Mouse (Mus musculus) intestine, embryonic 14.5 days (tissue): ENCODE results near the gene Tlr9. TPM values are rescaled to one million over a fixed set of nuclear protein-coding genes. Genes with fewer than 3 reads are reported as not detected.

ENCODE experiments used
- ATAC-seq: fragments of 200-750 bp; cut with Nextera tagmentation; replicated peaks from 2 replicates; pipeline ENCODE4 v1.8.0; 2017; ENCODE audit warnings: low read depth, moderate number of reproducible peaks, moderate TSS enrichment, moderate library complexity; ENCODE audit not compliant: low FRiP score, low TSS enrichment
- DNase-seq: peaks from one replicate; pipeline ENCODE4 v3.0.0-alpha.2; 2018; ENCODE audit warnings: low spot score
- H3K27ac ChIP-seq: fragments of 300-500 bp; sonication (generic); 2 replicates; pipeline ENCODE4 v1.5.1; 2014; ENCODE audit warnings: low read depth, mild to moderate bottlenecking, control low read depth
- H3K27me3 ChIP-seq: fragments of 300-500 bp; sonication (generic); replicated peaks from 2 replicates; pipeline ENCODE4 v1.6.1; 2014; ENCODE audit warnings: low read length, control low read depth; ENCODE audit not compliant: control insufficient read depth, insufficient read depth
- H3K36me3 ChIP-seq: fragments of 300-500 bp; sonication (generic); 2 replicates; pipeline ENCODE4 v1.6.1; 2014; ENCODE audit warnings: low read length, control low read depth; ENCODE audit not compliant: control insufficient read depth, insufficient read depth
- H3K4me1 ChIP-seq: fragments of 300-500 bp; sonication (generic); replicated peaks from 2 replicates; pipeline ENCODE4 v1.6.1; 2014; ENCODE audit warnings: low read length, control low read depth, mixed read lengths; ENCODE audit not compliant: control insufficient read depth, insufficient read depth
- H3K4me2 ChIP-seq: fragments of 300-500 bp; sonication (generic); 2 replicates; pipeline ENCODE4 v1.6.1; 2014; ENCODE audit warnings: low read length
- H3K4me3 ChIP-seq: fragments of 300-500 bp; sonication (generic); 2 replicates; pipeline ENCODE4 v1.5.1; 2014; ENCODE audit warnings: low read depth, low read length, control low read depth, mixed read lengths
- H3K9ac ChIP-seq: fragments of 300-500 bp; sonication (generic); 2 replicates; pipeline ENCODE4 v1.6.1; 2014; ENCODE audit warnings: mild to moderate bottlenecking, low read length
- H3K9me3 ChIP-seq: fragments of 300-500 bp; sonication (generic); 2 replicates; pipeline ENCODE4 v1.6.1; 2016; ENCODE audit warnings: low read length, control low read depth; ENCODE audit not compliant: control insufficient read depth
- WGBS: fragments of 180-500 bp; shearing (Covaris S2); extraction: QIAGEN DNeasy Blood & Tissue Kit; methylation state at CpG from one replicate; pipeline ENCODE4 v1.1.7; 2014; 5-methylcytosine and 5-hydroxymethylcytosine counted together
- microRNA counts: library from miRNA; unstranded; fragments of <30 nt; microRNA quantifications from one replicate; lab custom pipeline; 2016
- microRNA-seq: library from miRNA; unstranded; fragments of <30 nt; microRNA quantifications from one replicate; pipeline ENCODE4, GENCODE M21; 2016
- polyA plus RNA-seq: library from polyadenylated mRNA; unstranded; fragments of >200 nt; fragmentation: Nextera tagmentation; extraction: Ambion mirVana; gene quantifications from 2 replicates; pipeline ENCODE4 v1.2.1, GENCODE M21; 2014

Gene Tlr9
- polyA plus RNA-seq, 1 experiment from 2014 or later: 0.08 TPM

GRCm38 (mm10) chr9:106273276-106273675 is 50.9 kb downstream of the Tlr9 start:
- Histone ChIP-seq H3K4me2 (no peak overlapping the region), H3K9ac (no peak overlapping the region), H3K4me1 (peaks cover 17% of the 10 kb centered on the region), H3K36me3 (no peaks in the 10 kb centered on the region), H3K9me3 (no peaks in the 10 kb centered on the region), H3K27ac (no peak overlapping the region), H3K27me3 (no peaks in the 10 kb centered on the region), H3K4me3 (no peak overlapping the region)
- DNase-seq (no peak), ATAC-seq (no peak)
- WGBS: 89% methylated on average over 12 of the region's 12 CpGs

- H3K9me3 ChIP-seq: no peaks in the 10 kb centered on the region
- 55% methylated on average over 4 of the region's 4 CpGs for WGBS
- no peak overlapping the region for H3K4me2 ChIP-seq
- H3K36me3 ChIP-seq: no peaks in the 10 kb centered on the region
- no peak for ATAC-seq
- peaks cover 12% of the 10 kb centered on the region for H3K4me1 ChIP-seq
- H3K27me3 ChIP-seq: no peaks in the 10 kb centered on the region
- no peak overlapping the region for H3K9ac ChIP-seq
- no peak for DNase-seq
- no peak overlapping the region for H3K27ac ChIP-seq
- H3K4me3 ChIP-seq: no peak overlapping the region
These were observed 51.4 kb downstream of the Tlr9 start for GRCm38 (mm10) chr9:106273791-106274190.

GRCm38 (mm10) chr9:106274652-106275180 is 52.3 kb downstream of the Tlr9 start:
- no peaks in the 10 kb centered on the region for H3K9me3 ChIP-seq
- no peak overlapping the region for H3K4me3 ChIP-seq
- no peaks in the 10 kb centered on the region for H3K27me3 ChIP-seq
- H3K27ac ChIP-seq: no peak overlapping the region
- H3K4me1 ChIP-seq: peaks cover 6% of the 10 kb centered on the region
- DNase-seq (no peak), ATAC-seq (no peak)
- 82% methylated on average over 8 of the region's 8 CpGs for whole genome bisulfite sequencing
- no peak overlapping the region for H3K4me2 ChIP-seq
- H3K9ac ChIP-seq: no peak overlapping the region
- no peaks in the 10 kb centered on the region for H3K36me3 ChIP-seq

GRCm38 (mm10) chr9:106275806-106276205 is 53.4 kb downstream of the Tlr9 start:
- no peak overlapping the region for H3K4me3 ChIP-seq
- H3K27me3 ChIP-seq: no peaks in the 10 kb centered on the region
- H3K4me1 ChIP-seq: peaks cover 4% of the 10 kb centered on the region; the same call in 1 of the 2 replicates
- ATAC-seq (no peak), DNase-seq (no peak)
- H3K27ac ChIP-seq: no peak overlapping the region
- H3K4me2 ChIP-seq: no peak overlapping the region
- H3K36me3 ChIP-seq: no peaks in the 10 kb centered on the region
- H3K9me3 ChIP-seq: no peaks in the 10 kb centered on the region
- no peak overlapping the region for H3K9ac ChIP-seq
- WGBS: 63% methylated on average over 1 of the region's 1 CpGs

MicroRNAs encoded within 50 kb of the gene (microRNA counts, 519-probe panel; counts per million panel counts)
- 6,063 counts per million, percentile 96 among the panel's probes with 10 or more counts for microRNA mmu-let-7g (lab: Ali Mortazavi, UCI)

Small RNA genes lying within 50 kb of the gene (microRNA-seq; reads per million reads assigned to microRNA genes)
- 46,068 reads per million, percentile 99 among the genes with 10 or more reads in this experiment for gene Mirlet7g

Other genes with a start within 250 kb of the Tlr9 start
- gene Col6a4, start 125.8 kb upstream of the Tlr9 start, polyA plus RNA-seq: 57.6 and 64.5 TPM in 2 replicates
- 1.7 TPM in 2 replicates for gene Glyctk, start 64.5 kb upstream of the Tlr9 start, polyA plus RNA-seq
- 22.9 and 23.8 TPM in 2 replicates for gene Wdr82, start 51.7 kb upstream of the Tlr9 start, polyA plus RNA-seq
- gene Ppm1m, start 22.9 kb upstream of the Tlr9 start, polyA plus RNA-seq: 31.2 and 33.6 TPM in 2 replicates
- 56.4 and 59.5 TPM in 2 replicates for gene Twf2, start 19.5 kb upstream of the Tlr9 start, polyA plus RNA-seq
- gene Alas1, start 26.1 kb downstream of the Tlr9 start, polyA plus RNA-seq: 102 and 109 TPM in 2 replicates
- gene Poc1a, start 58.5 kb downstream of the Tlr9 start, polyA plus RNA-seq: 29.1 and 29.6 TPM in 2 replicates
- gene Dusp7, start 146.0 kb downstream of the Tlr9 start, polyA plus RNA-seq: 16.5 and 19.8 TPM in 2 replicates
- 1,252 and 1,315 TPM in 2 replicates for gene Rpl29, start 206.9 kb downstream of the Tlr9 start, polyA plus RNA-seq
- 38.6 and 39.8 TPM in 2 replicates for gene Acy1, start 215.7 kb downstream of the Tlr9 start, polyA plus RNA-seq
- 25.7 and 27.2 TPM in 2 replicates for gene Abhd14b, start 224.9 kb downstream of the Tlr9 start, polyA plus RNA-seq
- gene Abhd14a, start 225.1 kb downstream of the Tlr9 start, polyA plus RNA-seq: 55.9 and 58.2 TPM in 2 replicates
- gene Pcbp4, start 230.7 kb downstream of the Tlr9 start, polyA plus RNA-seq: 55.3 and 73.4 TPM in 2 replicates
- gene Gpr62, start 243.3 kb downstream of the Tlr9 start, polyA plus RNA-seq: 0.08 and 0.41 TPM in 2 replicates